Mouse (Mus musculus) midbrain, embryonic 16.5 days (tissue): ENCODE results near the gene Prc1. TPM values are rescaled to one million over a fixed set of nuclear protein-coding genes. Genes with fewer than 3 reads are reported as not detected.

Experiments used
- ATAC-seq: fragments of 200-750 bp; cut with Nextera tagmentation; 2 replicates; pipeline ENCODE4 v1.8.0; 2017; ENCODE audit warnings: moderate TSS enrichment
- H3K27ac ChIP-seq: fragments of 300-500 bp; sonication (generic); 2 replicates; pipeline ENCODE4 v1.5.1; 2014; ENCODE audit warnings: mild to moderate bottlenecking, low read length, mixed read lengths
- H3K27me3 ChIP-seq: fragments of 300-500 bp; sonication (generic); 2 replicates; pipeline ENCODE4 v1.6.1; 2014; ENCODE audit warnings: low read depth, low read length, mixed read lengths; ENCODE audit not compliant: control insufficient read depth, insufficient read depth
- H3K36me3 ChIP-seq: fragments of 300-500 bp; sonication (generic); 2 replicates; pipeline ENCODE4 v1.6.1; 2014; ENCODE audit warnings: mild to moderate bottlenecking, low read length, moderate library complexity, mixed read lengths; ENCODE audit not compliant: control insufficient read depth, insufficient read depth
- H3K4me1 ChIP-seq: fragments of 300-500 bp; sonication (generic); 2 replicates; pipeline ENCODE4 v1.6.1; 2014; ENCODE audit warnings: mild to moderate bottlenecking, low read length, mixed read lengths; ENCODE audit not compliant: control insufficient read depth, insufficient read depth
- H3K4me2 ChIP-seq: fragments of 300-500 bp; sonication (generic); 2 replicates; pipeline ENCODE4 v1.6.1; 2014; ENCODE audit warnings: mild to moderate bottlenecking, low read length, mixed read lengths
- H3K4me3 ChIP-seq: fragments of 300-500 bp; sonication (generic); 2 replicates; pipeline ENCODE4 v1.5.1; 2014; ENCODE audit warnings: low read depth, mild to moderate bottlenecking, low read length, moderate library complexity, mixed read lengths
- H3K9ac ChIP-seq: fragments of 300-500 bp; sonication (generic); 2 replicates; pipeline ENCODE4 v1.6.1; 2014; ENCODE audit warnings: low read depth, low read length, mixed read lengths
- H3K9me3 ChIP-seq: fragments of 300-500 bp; sonication (generic); replicated peaks from 2 replicates; pipeline ENCODE4 v1.6.1; 2014; ENCODE audit warnings: mild to moderate bottlenecking, low read length, mixed read lengths; ENCODE audit not compliant: control insufficient read depth, poor library complexity, severe bottlenecking
- WGBS: fragments of 180-500 bp; shearing (Covaris S2); extraction: QIAGEN DNeasy Blood & Tissue Kit; methylation state at CpG from one replicate; pipeline ENCODE4 v1.1.7; 2014; 5-methylcytosine and 5-hydroxymethylcytosine counted together
- polyA plus RNA-seq: library from polyadenylated mRNA; unstranded; fragments of >200 nt; fragmentation: Nextera tagmentation; extraction: Ambion mirVana; gene quantifications from 2 replicates; pipeline ENCODE4 v1.2.1, GENCODE M21; 2015

Gene Prc1
- polyA plus RNA-seq, 1 experiment from 2014 or later, result 22.6 TPM

GRCm38 (mm10) chr7:80336932-80337331 lies 42.7 kb downstream of the Prc1 start:
- no peak overlapping the region for H3K27ac ChIP-seq
- no peak overlapping the region for H3K9ac ChIP-seq
- no peak overlapping the region for H3K4me3 ChIP-seq
- no peak overlapping the region for H3K4me2 ChIP-seq
- ATAC-seq, result no peak
- H3K4me1 ChIP-seq, result peaks cover 33% of the 10 kb centered on the region
- peaks cover 43% of the 10 kb centered on the region for H3K36me3 ChIP-seq
- H3K27me3 ChIP-seq, result no peaks in the 10 kb centered on the region
- WGBS, result 91% methylated on average over 3 of the region's 3 CpGs
- H3K9me3 ChIP-seq, result no peaks in the 10 kb centered on the region

GRCm38 (mm10) chr7:80339371-80339770 lies 45.1 kb downstream of the Prc1 start:
- Histone ChIP-seq H3K4me2 (peak overlapping the region; percentile 93), H3K9me3 (no peaks in the 10 kb centered on the region), H3K4me1 (peaks cover 48% of the 10 kb centered on the region), H3K27me3 (no peaks in the 10 kb centered on the region), H3K9ac (peak overlapping the region; percentile 87), H3K36me3 (peaks cover 22% of the 10 kb centered on the region), H3K4me3 (peak overlapping the region; percentile 49), H3K27ac (peak overlapping the region; percentile 88)
- 4% methylated on average over 17 of the region's 17 CpGs for WGBS
- 0 out of 2 replicates have a peak, but pooled peaks have one; percentile 6 for ATAC-seq

- Histone ChIP-seq H3K27me3 (no peaks in the 10 kb centered on the region), H3K9me3 (no peaks in the 10 kb centered on the region), H3K4me3 (peak overlapping the region; percentile 49), H3K9ac (peak overlapping the region; percentile 62), H3K27ac (peak overlapping the region; percentile 85), H3K36me3 (peaks cover 16% of the 10 kb centered on the region), H3K4me1 (peaks cover 48% of the 10 kb centered on the region), H3K4me2 (peak overlapping the region; percentile 93)
- peak; percentile 97 for ATAC-seq
- under 1% methylated on average over 45 of the region's 45 CpGs for WGBS
Observed at GRCm38 (mm10) chr7:80339793-80340628, 45.8 kb downstream of the Prc1 start.

GRCm38 (mm10) chr7:80340793-80341192 lies 46.5 kb downstream of the Prc1 start, which contains the start of gene Unc45a:
Gene Unc45a (minus strand): TSS chr7:80341005.
- Histone ChIP-seq H3K4me2 (peak within 1 kb of the TSS; percentile 93), H3K4me3 (peak within 1 kb of the TSS; percentile 49), H3K9ac (peak within 1 kb of the TSS; percentile 62), H3K27ac (peak within 1 kb of the TSS; percentile 85), H3K9me3 (no peaks in the 10 kb centered on the region), H3K27me3 (no peaks in the 10 kb centered on the region), H3K4me1 (peaks cover 48% of the 10 kb centered on the region), H3K36me3 (peaks cover 10% of the 10 kb centered on the region)
- peak; percentile 43 for ATAC-seq
- under 1% methylated on average over 11 of the region's 11 CpGs for WGBS

- H3K27me3 ChIP-seq, result no peaks in the 10 kb centered on the region
- H3K4me3 ChIP-seq, result no peak overlapping the region
- 59% methylated on average over 7 of the region's 7 CpGs for WGBS
- no peaks in the 10 kb centered on the region for H3K9me3 ChIP-seq
- no peak for ATAC-seq
- peaks cover 2% of the 10 kb centered on the region; the same call in 1 of the 2 replicates for H3K36me3 ChIP-seq
- H3K9ac ChIP-seq, result no peak overlapping the region
- H3K4me1 ChIP-seq, result peaks cover 48% of the 10 kb centered on the region
- no peak overlapping the region for H3K4me2 ChIP-seq
- H3K27ac ChIP-seq, result no peak overlapping the region
Observed at GRCm38 (mm10) chr7:80341793-80342192, 47.5 kb downstream of the Prc1 start.

- Histone ChIP-seq H3K27me3 (no peaks in the 10 kb centered on the region), H3K4me1 (peaks cover 43% of the 10 kb centered on the region), H3K9me3 (no peaks in the 10 kb centered on the region), H3K4me2 (peak within 1 kb of the TSS; percentile 92), H3K36me3 (no peaks in the 10 kb centered on the region), H3K27ac (peak within 1 kb of the TSS; percentile 81), H3K4me3 (peak within 1 kb of the TSS; percentile 51), H3K9ac (peak within 1 kb of the TSS; percentile 80)
- peak; percentile 21 for ATAC-seq
- WGBS, result 2% methylated on average over 25 of the region's 25 CpGs
Observed at GRCm38 (mm10) chr7:80342858-80343257, 48.6 kb downstream of the Prc1 start, which contains the start of gene Hddc3. Gene Hddc3 (plus strand): TSS chr7:80343104.

GRCm38 (mm10) chr7:80343270-80344018 lies 49.2 kb downstream of the Prc1 start:
- peak; percentile 7; the same call in 1 of the 2 replicates for ATAC-seq
- Histone ChIP-seq H3K4me2 (peak overlapping the region; percentile 92), H3K27me3 (no peaks in the 10 kb centered on the region), H3K4me3 (peak overlapping the region; percentile 51), H3K9ac (peak overlapping the region; percentile 80), H3K27ac (peak overlapping the region; percentile 81), H3K36me3 (no peaks in the 10 kb centered on the region), H3K4me1 (peaks cover 37% of the 10 kb centered on the region), H3K9me3 (no peaks in the 10 kb centered on the region)
- 26% methylated on average over 19 of the region's 19 CpGs for WGBS

- no peak for ATAC-seq
- Histone ChIP-seq H3K4me2 (no peak overlapping the region), H3K27me3 (no peaks in the 10 kb centered on the region), H3K27ac (no peak overlapping the region), H3K9ac (no peak overlapping the region), H3K36me3 (peaks cover 3% of the 10 kb centered on the region; the same call in 1 of the 2 replicates), H3K4me3 (no peak overlapping the region), H3K4me1 (peaks cover 21% of the 10 kb centered on the region), H3K9me3 (no peaks in the 10 kb centered on the region)
- WGBS, result 96% methylated on average over 9 of the region's 9 CpGs
Observed at GRCm38 (mm10) chr7:80346173-80346572, 51.9 kb downstream of the Prc1 start.
